Mouse (Mus musculus) ovary, postnatal 10 days (tissue): ENCODE data around the gene Ppfia2.

ENCODE experiments used
- DNase-seq: peaks from one replicate; pipeline ENCODE4 v3.0.0; 2022; ENCODE audit warnings: low spot score

The Ppfia2 gene

GRCm38 (mm10) chr10:106914822-106915221, 444.7 kb downstream of the Ppfia2 start:
- no peak for DNase-seq

- no peak for DNase-seq
Measured at GRCm38 (mm10) chr10:106924334-106924733, 454.2 kb downstream of the Ppfia2 start.

GRCm38 (mm10) chr10:106924798-106925197, 454.7 kb downstream of the Ppfia2 start:
- DNase-seq: no peak

- DNase-seq: no peak
Measured at GRCm38 (mm10) chr10:106928576-106929332, 458.6 kb downstream of the Ppfia2 start.

- no peak for DNase-seq
Measured at GRCm38 (mm10) chr10:106932571-106933073, 462.5 kb downstream of the Ppfia2 start.

GRCm38 (mm10) chr10:106936996-106937395, 466.9 kb downstream of the Ppfia2 start:
- no peak for DNase-seq

- no peak for DNase-seq
Measured at GRCm38 (mm10) chr10:106938851-106939250, 468.7 kb downstream of the Ppfia2 start.

- no peak for DNase-seq
Measured at GRCm38 (mm10) chr10:106939441-106939840, 469.3 kb downstream of the Ppfia2 start.

GRCm38 (mm10) chr10:106941380-106941779, 471.2 kb downstream of the Ppfia2 start:
- DNase-seq: no peak

GRCm38 (mm10) chr10:106959026-106959425, 488.9 kb downstream of the Ppfia2 start:
- no peak for DNase-seq

- no peak for DNase-seq
Measured at GRCm38 (mm10) chr10:106975193-106976141, 505.3 kb downstream of the Ppfia2 start.
